Mouse (Mus musculus) small intestine, adult 2 months (tissue): ENCODE measurements around the gene Hmga1. TPM values are rescaled to one million over a fixed set of nuclear protein-coding genes. Genes with fewer than 3 reads are reported as not detected.

Source experiments
- H3K27ac ChIP-seq: fragments of 200-500 bp; 2 replicates; pipeline ENCODE4 v1.5.1; 2012; ENCODE audit warnings: low read depth, low read length, control low read depth, inconsistent platforms; ENCODE audit not compliant: insufficient read depth
- H3K27me3 ChIP-seq: fragments of 200-500 bp; 2 replicates; pipeline ENCODE4 v1.6.1; 2012; ENCODE audit warnings: mild to moderate bottlenecking, moderate library complexity, low read length, inconsistent platforms; ENCODE audit not compliant: control insufficient read depth, insufficient read depth
- H3K36me3 ChIP-seq: fragments of 200-500 bp; 2 replicates; pipeline ENCODE4 v1.6.1; 2012; ENCODE audit warnings: mild to moderate bottlenecking, low read length, control low read depth, inconsistent platforms; ENCODE audit not compliant: control insufficient read depth, insufficient read depth
- H3K4me1 ChIP-seq: fragments of 200-500 bp; 2 replicates; pipeline ENCODE4 v1.6.1; 2012; ENCODE audit warnings: low read length, inconsistent platforms, mixed read lengths; ENCODE audit not compliant: control insufficient read depth, insufficient read depth, insufficient read length
- H3K4me3 ChIP-seq: fragments of 200-500 bp; 2 replicates; pipeline ENCODE4 v1.5.1; 2012; ENCODE audit warnings: low read depth, mild to moderate bottlenecking, control low read depth, inconsistent platforms, low read length, moderate library complexity
- CTCF ChIP-seq: fragments of 200-500 bp; IDR thresholded peaks from 2 replicates; pipeline ENCODE4 v1.5.1; 2012; ENCODE audit warnings: low read depth, mild to moderate bottlenecking, control low read depth, inconsistent platforms, low read length, moderate library complexity, mixed read lengths; ENCODE audit not compliant: insufficient replicate concordance, insufficient read length; ENCODE audit errors: extremely low read depth
- POLR2A ChIP-seq: fragments of 200-500 bp; IDR thresholded peaks from 2 replicates; pipeline ENCODE4 v1.6.1; 2012; ENCODE audit warnings: low read depth, mild to moderate bottlenecking, control low read depth, inconsistent platforms, low read length, moderate library complexity
- WGBS: fragments of 180-500 bp; shearing (Covaris S2); methylation state at CpG from one replicate; pipeline ENCODE4 v1.1.7; 2018; 5-methylcytosine and 5-hydroxymethylcytosine counted together
- polyA plus RNA-seq: library from polyadenylated mRNA; depleted of rRNA; stranded (reverse); fragments of >200 nt; gene quantifications from 2 replicates; pipeline ENCODE4 v1.2.3, GENCODE M21; 2012; rRNA removed

The Hmga1 gene
- polyA plus RNA-seq, 1 experiment, result 91.0 TPM

GRCm38 (mm10) chr17:27609576-27609975 is 53.3 kb downstream of the Hmga1 start:
- peaks cover 2% of the 10 kb centered on the region; the same call in 1 of the 2 replicates for H3K36me3 ChIP-seq
- TF ChIP-seq POLR2A (no peak), CTCF (no peak)
- H3K27ac ChIP-seq, result no peak overlapping the region
- H3K4me3 ChIP-seq, result no peak overlapping the region
- H3K27me3 ChIP-seq, result no peaks in the 10 kb centered on the region
- H3K4me1 ChIP-seq, result no peaks in the 10 kb centered on the region
- 90% methylated on average over 7 of the region's 7 CpGs for WGBS

- 80% methylated on average over 10 of the region's 10 CpGs for WGBS
- H3K4me1 ChIP-seq, result no peaks in the 10 kb centered on the region
- H3K27me3 ChIP-seq, result no peaks in the 10 kb centered on the region
- peaks cover 2% of the 10 kb centered on the region; the same call in 1 of the 2 replicates for H3K36me3 ChIP-seq
- no peak overlapping the region for H3K4me3 ChIP-seq
- no peak for TF ChIP-seq CTCF
- TF ChIP-seq POLR2A, result no peak
- H3K27ac ChIP-seq, result no peak overlapping the region
These were observed 54.6 kb downstream of the Hmga1 start for GRCm38 (mm10) chr17:27610679-27611518.

- Histone ChIP-seq H3K36me3 (peaks cover 2% of the 10 kb centered on the region; the same call in 1 of the 2 replicates), H3K27me3 (no peaks in the 10 kb centered on the region), H3K4me1 (no peaks in the 10 kb centered on the region), H3K4me3 (no peak overlapping the region), H3K27ac (no peak overlapping the region)
- TF ChIP-seq POLR2A, result no peak
- no peak for TF ChIP-seq CTCF
- 51% methylated on average over 3 of the region's 3 CpGs for WGBS
These were observed 55.2 kb downstream of the Hmga1 start for GRCm38 (mm10) chr17:27611519-27611884.

- H3K4me1 ChIP-seq, result no peaks in the 10 kb centered on the region
- H3K27ac ChIP-seq, result no peak overlapping the region
- no peak overlapping the region for H3K4me3 ChIP-seq
- H3K36me3 ChIP-seq, result peaks cover 2% of the 10 kb centered on the region; the same call in 1 of the 2 replicates
- 67% methylated on average over 5 of the region's 5 CpGs for WGBS
- no peaks in the 10 kb centered on the region for H3K27me3 ChIP-seq
- TF ChIP-seq CTCF (no peak), POLR2A (no peak)
These were observed 55.7 kb downstream of the Hmga1 start for GRCm38 (mm10) chr17:27611994-27612393.

- no peak overlapping the region for H3K4me3 ChIP-seq
- no peaks in the 10 kb centered on the region; the same call in 1 of the 2 replicates for H3K4me1 ChIP-seq
- 77% methylated on average over 4 of the region's 4 CpGs for WGBS
- no peak overlapping the region for H3K27ac ChIP-seq
- TF ChIP-seq CTCF (no peak), POLR2A (no peak)
- no peaks in the 10 kb centered on the region for H3K27me3 ChIP-seq
- H3K36me3 ChIP-seq, result peaks cover 2% of the 10 kb centered on the region; the same call in 1 of the 2 replicates
These were observed 56.7 kb downstream of the Hmga1 start for GRCm38 (mm10) chr17:27613016-27613415.

Other genes starting within 250 kb of the Hmga1 start
- 0.88 and 4.1 TPM in 2 replicates for gene Grm4, start 35.1 kb upstream of the Hmga1 start, polyA plus RNA-seq
- 21.6 and 34.7 TPM in 2 replicates for gene AI413582, start 9.3 kb downstream of the Hmga1 start, polyA plus RNA-seq
- gene Nudt3, start 67.0 kb downstream of the Hmga1 start, polyA plus RNA-seq, result 26.8 and 58.9 TPM in 2 replicates
- not detected in 2 replicates for gene RPS10-NUDT3, start 78.7 kb downstream of the Hmga1 start, polyA plus RNA-seq
- 1,015 and 1,308 TPM in 2 replicates for gene Rps10, start 80.2 kb downstream of the Hmga1 start, polyA plus RNA-seq
- gene Pacsin1, start 99.0 kb downstream of the Hmga1 start, polyA plus RNA-seq, result 1.2 and 2.2 TPM in 2 replicates
- gene Spdef, start 172.5 kb downstream of the Hmga1 start, polyA plus RNA-seq, result 43.8 and 57.5 TPM in 2 replicates